ENCODE assay signal across 8 mouse cellular contexts in genomic region chr6:137541216-137542176, GRCm38 (mm10).
DNase-seq lines count a peak whose midpoint lies in the region; ATAC-seq lines count a peak whose summit lies in the region.

No protein-coding gene starts in this region.

- 57% methylated on average over 17 of the region's 17 CpGs for WGBS in kidney, embryonic 15.5 days
- WGBS in liver, embryonic 12.5 days (ENCODE audit: insufficient replicate concordance) = 25% methylated on average over 17 of the region's 17 CpGs

- H3K4me2 ChIP-seq in kidney, embryonic 15.5 days = no peak overlapping the region
- H3K4me2 ChIP-seq in liver, embryonic 12.5 days = peak overlapping the region; percentile 44

- no peaks in the 10 kb centered on the region for H3K27me3 ChIP-seq in kidney, embryonic 15.5 days
- H3K27me3 ChIP-seq in liver, embryonic 12.5 days (replicated peaks) = no peaks in the 10 kb centered on the region
- H3K27me3 ChIP-seq in splenic B cell, adult 2 months (ENCODE audit: control insufficient read depth, insufficient read depth, low read length, poor library complexity, severe bottlenecking) = no peaks in the 10 kb centered on the region

- H3K27ac ChIP-seq in kidney, embryonic 15.5 days = no peak overlapping the region
- H3K27ac ChIP-seq in liver, embryonic 12.5 days = no peak overlapping the region

- no peak overlapping the region for H3K9ac ChIP-seq in kidney, embryonic 15.5 days
- H3K9ac ChIP-seq in liver, embryonic 12.5 days = peak overlapping the region; percentile 35; the same call in 1 of the 2 replicates

- no peaks in the 10 kb centered on the region for H3K9me3 ChIP-seq in kidney, embryonic 15.5 days (replicated peaks)
- H3K9me3 ChIP-seq in liver, embryonic 12.5 days (replicated peaks) = no peaks in the 10 kb centered on the region

- ATAC-seq in kidney, embryonic 15.5 days (replicated peaks; ENCODE audit: low FRiP score) = peak; percentile 34; the same call in 1 of the 2 replicates
- ATAC-seq in liver, embryonic 12.5 days = peak; percentile 66

- H3K4me3 ChIP-seq in kidney, embryonic 15.5 days (replicated peaks) = no peak overlapping the region
- H3K4me3 ChIP-seq in liver, embryonic 12.5 days = no peak overlapping the region

- H3K4me1 ChIP-seq in kidney, embryonic 15.5 days = peaks cover 33% of the 10 kb centered on the region
- peaks cover 31% of the 10 kb centered on the region for H3K4me1 ChIP-seq in liver, embryonic 12.5 days

- DNase-seq in kidney, adult 11 months = no peak
- DNase-seq in ZHBTc4 (ENCODE audit: low read depth, low spot score) = peak; percentile 84
- DNase-seq in splenic B cell, adult 2 months (ENCODE audit: low read depth, low spot score) = peak; percentile 60
- no peak for DNase-seq in left cerebral cortex, postnatal 14 days (ENCODE audit: low spot score in 2 of 2)
- no peak for DNase-seq in frontal cortex, postnatal 25 days (ENCODE audit: low spot score in 2 of 2)
- DNase-seq in ovary, postnatal 14 days (ENCODE audit: low spot score) = no peak

- intact Hi-C loops in left cerebral cortex, postnatal 14 days (cut with DNase I) = no loop called here

- no peaks in the 10 kb centered on the region for H3K36me3 ChIP-seq in kidney, embryonic 15.5 days
- H3K36me3 ChIP-seq in liver, embryonic 12.5 days = no peaks in the 10 kb centered on the region
- no peaks in the 10 kb centered on the region for H3K36me3 ChIP-seq in splenic B cell, adult 2 months (ENCODE audit: control insufficient read depth, insufficient read depth, low read length, poor library complexity, severe bottlenecking)

Comparison
In these comparisons a context has a peak if more than half of its experiments do, and no peak if none do; other contexts are left out.
1. DNase-seq: peak in ZHBTc4 (single experiment) and splenic B cell, adult 2 months (single experiment); none in kidney, adult 11 months (single experiment), left cerebral cortex, postnatal 14 days (0 of 2), frontal cortex, postnatal 25 days (0 of 2) and ovary, postnatal 14 days (single experiment).